Mouse (Mus musculus) midbrain, embryonic 10.5 days (tissue): ENCODE data around the gene Gata2. TPM values are rescaled to one million over a fixed set of nuclear protein-coding genes. Genes with fewer than 3 reads are reported as not detected.

Experiments used
- DNase-seq: peaks from one replicate; pipeline ENCODE4 v3.0.0-alpha.2; 2017; ENCODE audit warnings: low spot score
- H3K27ac ChIP-seq: fragments of 300-500 bp; sonication (generic); replicated peaks from 2 replicates; pipeline ENCODE4 v1.5.1; 2016; ENCODE audit warnings: mild to moderate bottlenecking
- H3K27me3 ChIP-seq: fragments of 300-500 bp; sonication (generic); 2 replicates; pipeline ENCODE4 v1.6.1; 2016; ENCODE audit warnings: low read depth, mild to moderate bottlenecking; ENCODE audit not compliant: poor library complexity, severe bottlenecking
- H3K36me3 ChIP-seq: fragments of 300-500 bp; sonication (generic); 2 replicates; pipeline ENCODE4 v1.6.1; 2016; ENCODE audit warnings: mild to moderate bottlenecking, moderate library complexity
- H3K4me1 ChIP-seq: fragments of 300-500 bp; sonication (generic); 2 replicates; pipeline ENCODE4 v1.6.1; 2016
- H3K4me3 ChIP-seq: fragments of 300-500 bp; sonication (generic); 2 replicates; pipeline ENCODE4 v1.5.1; 2016; ENCODE audit warnings: mild to moderate bottlenecking, moderate library complexity
- H3K9me3 ChIP-seq: fragments of 300-500 bp; sonication (generic); replicated peaks from 2 replicates; pipeline ENCODE4 v1.6.1; 2016; ENCODE audit warnings: mild to moderate bottlenecking
- WGBS: fragments of 180-500 bp; shearing (Covaris S2); methylation state at CpG from one replicate; pipeline ENCODE4 v1.1.7; 2016; 5-methylcytosine and 5-hydroxymethylcytosine counted together
- polyA plus RNA-seq: library from polyadenylated mRNA; unstranded; fragments of >200 nt; fragmentation: Nextera tagmentation; extraction: Ambion mirVana; gene quantifications from 2 replicates; pipeline ENCODE4 v1.2.1, GENCODE M21; 2016

Gene Gata2
- polyA plus RNA-seq, 1 experiment from 2014 or later: 19.3 TPM

DNA sequence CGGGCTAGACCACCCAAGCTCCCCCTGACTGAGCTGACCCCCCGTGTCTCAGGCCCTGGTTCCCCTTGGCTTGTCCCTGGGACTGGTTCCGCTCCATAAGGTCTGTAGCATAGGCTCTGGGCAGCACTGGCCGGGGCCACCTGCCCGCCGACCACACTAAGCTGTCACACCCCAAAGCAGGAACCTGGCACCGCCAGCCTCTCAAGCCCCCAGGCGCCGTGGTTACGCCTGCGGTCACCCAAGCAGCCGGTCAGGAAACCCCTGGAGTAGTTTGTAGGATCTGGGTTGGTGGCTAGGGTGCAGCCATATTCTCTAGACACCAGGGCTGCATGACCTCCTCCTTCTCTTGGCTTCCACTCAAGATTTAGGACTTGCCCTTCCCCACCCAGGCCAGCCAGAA, 35.5 kb downstream of the Gata2 start:
- H3K27ac ChIP-seq: peak overlapping the region; percentile 49
- H3K9me3 ChIP-seq: no peaks in the 10 kb centered on the region
- peaks cover 71% of the 10 kb centered on the region for H3K27me3 ChIP-seq
- H3K36me3 ChIP-seq: no peaks in the 10 kb centered on the region
- no peak overlapping the region for H3K4me3 ChIP-seq
- 86% methylated on average over 12 of the region's 12 CpGs for WGBS
- no peak for DNase-seq
- peaks cover 45% of the 10 kb centered on the region for H3K4me1 ChIP-seq

DNA sequence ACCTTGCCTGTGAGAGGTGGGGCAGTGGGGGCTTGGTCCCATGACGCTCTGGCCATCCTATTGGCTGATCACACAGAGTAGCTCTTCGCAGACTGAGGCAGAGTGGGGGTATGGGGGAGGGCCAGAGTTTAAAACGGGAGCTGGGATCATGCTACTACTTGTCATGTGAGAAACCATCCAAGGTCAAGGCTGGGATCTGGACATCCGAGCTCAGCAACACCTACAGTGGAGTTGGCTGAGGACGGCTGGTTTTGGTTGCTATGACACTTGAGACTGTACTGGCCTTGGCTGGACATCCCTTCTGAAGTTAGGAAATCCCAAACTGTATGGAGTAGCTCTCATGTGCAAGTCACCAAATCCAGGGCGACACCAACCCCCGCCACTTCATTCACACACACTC, 38.1 kb downstream of the Gata2 start:
- peaks cover 88% of the 10 kb centered on the region for H3K27me3 ChIP-seq
- H3K4me3 ChIP-seq: no peak overlapping the region
- DNase-seq: no peak
- peaks cover 48% of the 10 kb centered on the region for H3K4me1 ChIP-seq
- no peaks in the 10 kb centered on the region for H3K36me3 ChIP-seq
- WGBS: 89% methylated on average over 7 of the region's 7 CpGs
- H3K9me3 ChIP-seq: no peaks in the 10 kb centered on the region
- no peak overlapping the region for H3K27ac ChIP-seq

DNA sequence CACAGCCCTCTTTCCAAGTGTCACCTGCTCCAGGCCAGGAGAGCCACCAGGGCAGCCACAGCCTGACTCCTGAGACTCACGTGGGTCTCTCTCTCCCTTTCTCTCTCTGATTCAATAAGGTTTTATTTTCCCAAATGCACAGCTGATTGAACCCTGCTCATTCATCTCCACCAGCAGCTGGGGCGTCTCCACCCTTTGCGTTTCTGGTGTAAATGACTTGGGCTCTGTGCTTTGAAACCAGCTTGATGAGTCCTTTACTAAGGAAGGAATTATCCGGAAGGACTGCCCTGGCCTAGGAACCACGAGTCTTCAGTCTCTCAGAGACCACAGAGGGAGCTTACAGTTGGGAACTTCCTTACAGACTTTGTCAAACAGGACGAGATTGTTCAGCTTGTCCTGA, 38.5 kb downstream of the Gata2 start:
- Histone ChIP-seq H3K4me1 (peaks cover 48% of the 10 kb centered on the region), H3K27me3 (peaks cover 92% of the 10 kb centered on the region), H3K9me3 (no peaks in the 10 kb centered on the region), H3K36me3 (no peaks in the 10 kb centered on the region), H3K27ac (no peak overlapping the region), H3K4me3 (no peak overlapping the region)
- DNase-seq: no peak
- WGBS: 68% methylated on average over 6 of the region's 6 CpGs

DNA sequence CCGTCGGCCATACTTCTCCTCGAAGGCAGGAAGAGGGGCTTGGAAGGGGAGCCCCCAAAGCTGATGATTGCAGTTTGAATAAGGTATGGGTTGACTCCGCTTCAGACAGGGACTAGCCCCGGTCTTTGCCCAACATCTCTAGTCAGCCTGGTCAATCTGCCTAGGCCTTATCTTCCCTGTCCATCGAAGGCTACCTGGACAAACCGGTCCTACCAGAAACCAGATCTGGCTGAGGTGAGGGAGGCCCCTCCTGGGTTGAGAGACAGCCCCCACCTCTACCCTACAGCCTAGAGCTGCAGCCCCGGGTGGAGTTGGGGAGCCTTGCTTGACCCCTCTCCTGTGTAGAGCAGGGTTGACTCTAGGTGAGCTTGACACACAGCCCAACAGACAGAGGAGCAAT, 40.3 kb downstream of the Gata2 start:
- 75% methylated on average over 8 of the region's 8 CpGs for WGBS
- no peaks in the 10 kb centered on the region for H3K9me3 ChIP-seq
- no peaks in the 10 kb centered on the region for H3K36me3 ChIP-seq
- no peak overlapping the region for H3K27ac ChIP-seq
- no peak overlapping the region for H3K4me3 ChIP-seq
- H3K4me1 ChIP-seq: peaks cover 39% of the 10 kb centered on the region
- DNase-seq: no peak
- peaks cover 100% of the 10 kb centered on the region for H3K27me3 ChIP-seq

DNA sequence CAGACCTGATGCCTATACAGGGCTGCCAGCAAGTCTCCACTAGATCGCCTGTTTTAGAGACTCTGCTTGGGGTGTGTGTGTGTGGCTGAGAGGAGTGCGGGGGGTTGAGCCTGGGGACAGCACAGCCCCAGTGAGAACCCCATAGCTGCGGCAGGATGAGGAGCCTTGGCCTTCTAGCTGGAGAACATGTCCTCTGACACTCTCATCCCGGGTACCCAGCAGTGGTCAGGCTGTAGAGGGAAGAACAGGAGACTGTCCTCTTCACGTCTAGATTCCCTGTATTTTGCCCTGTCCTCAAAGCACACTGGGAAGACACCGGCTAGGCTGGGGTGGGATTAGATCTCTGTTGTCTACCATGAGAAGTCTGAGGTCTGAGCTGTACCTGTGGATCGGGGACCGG, 41.8 kb downstream of the Gata2 start:
- Histone ChIP-seq H3K27ac (peak overlapping the region; percentile 83), H3K27me3 (peaks cover 100% of the 10 kb centered on the region), H3K4me1 (peaks cover 34% of the 10 kb centered on the region), H3K4me3 (peak overlapping the region; percentile 47), H3K9me3 (no peaks in the 10 kb centered on the region), H3K36me3 (no peaks in the 10 kb centered on the region)
- WGBS: 20% methylated on average over 8 of the region's 8 CpGs
- DNase-seq: no peak

DNA sequence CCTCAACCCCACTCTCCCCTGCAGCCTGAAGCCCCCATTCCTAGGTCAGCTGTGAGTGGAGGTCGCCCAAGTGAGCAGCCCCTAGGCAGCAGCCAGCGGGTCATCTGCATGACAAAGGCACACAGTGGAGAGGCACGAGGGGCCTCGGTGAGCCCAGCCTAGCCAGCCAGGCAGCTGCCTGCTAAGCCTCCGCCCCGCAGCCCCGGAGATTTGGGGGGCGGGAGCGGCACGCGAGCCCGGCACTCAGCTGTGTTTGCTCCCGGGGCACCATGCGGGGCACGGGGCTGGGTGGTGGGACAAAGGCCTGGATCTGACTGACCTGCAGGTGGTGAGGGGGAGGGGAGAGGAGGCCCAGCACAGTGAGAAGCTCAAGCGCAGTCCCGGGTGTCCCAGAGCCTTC, 42.3 kb downstream of the Gata2 start:
- Histone ChIP-seq H3K9me3 (no peaks in the 10 kb centered on the region), H3K4me3 (peak overlapping the region; percentile 47), H3K36me3 (no peaks in the 10 kb centered on the region), H3K4me1 (peaks cover 34% of the 10 kb centered on the region), H3K27ac (peak overlapping the region; percentile 83), H3K27me3 (peaks cover 100% of the 10 kb centered on the region)
- DNase-seq: peak; percentile 84
- under 1% methylated on average over 17 of the region's 17 CpGs for WGBS

DNA sequence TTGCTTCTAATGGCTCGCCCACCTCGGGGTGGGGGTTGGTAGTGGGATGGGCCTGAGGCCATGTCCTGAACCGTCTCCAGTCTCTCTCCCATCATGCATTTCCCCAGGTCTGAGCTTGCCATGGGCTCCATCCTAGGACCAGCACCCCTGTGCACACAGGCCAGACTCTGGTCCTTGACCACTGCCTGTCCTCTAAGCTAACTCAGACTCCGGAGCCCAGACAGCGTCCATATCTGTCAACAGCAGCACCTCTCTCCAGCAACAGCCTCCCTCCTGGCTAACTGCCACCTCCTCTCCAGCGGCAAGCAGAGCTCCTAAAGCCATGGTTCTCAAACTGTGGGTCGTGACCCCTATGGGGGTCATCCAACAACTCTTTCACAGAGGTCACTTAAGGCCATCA, 42.8 kb downstream of the Gata2 start:
- no peak for DNase-seq
- Histone ChIP-seq H3K27me3 (peaks cover 100% of the 10 kb centered on the region), H3K4me3 (peak overlapping the region; percentile 47), H3K4me1 (peaks cover 36% of the 10 kb centered on the region), H3K27ac (peak overlapping the region; percentile 83), H3K36me3 (no peaks in the 10 kb centered on the region), H3K9me3 (no peaks in the 10 kb centered on the region)
- 10% methylated on average over 7 of the region's 7 CpGs for WGBS

DNA sequence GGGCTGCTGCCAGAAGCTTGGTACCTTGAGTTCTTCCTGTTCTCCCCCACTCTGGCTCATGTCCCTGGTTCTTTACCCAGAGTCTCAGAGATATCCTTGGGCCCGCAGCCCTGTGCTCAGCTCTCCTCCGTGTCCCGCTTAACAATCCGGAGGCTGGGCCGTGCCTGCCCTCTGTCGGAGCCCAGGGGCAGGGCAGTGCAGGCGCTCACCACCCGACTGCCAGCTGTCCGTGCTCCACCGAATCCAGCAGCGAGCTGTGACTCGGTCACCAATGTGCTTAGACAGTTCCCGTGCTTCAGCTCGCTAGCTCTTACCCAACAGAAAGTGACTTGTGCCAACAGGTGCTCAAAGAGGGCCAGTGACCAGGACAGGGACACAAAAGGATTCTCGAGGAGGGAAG, 48.9 kb downstream of the Gata2 start:
- DNase-seq: peak; percentile 81
- Histone ChIP-seq H3K4me3 (peak overlapping the region; percentile 5; the same call in 1 of the 2 replicates), H3K27ac (no peak overlapping the region), H3K27me3 (peaks cover 76% of the 10 kb centered on the region), H3K36me3 (no peaks in the 10 kb centered on the region), H3K9me3 (no peaks in the 10 kb centered on the region), H3K4me1 (peaks cover 30% of the 10 kb centered on the region)
- WGBS: 3% methylated on average over 15 of the region's 15 CpGs

DNA sequence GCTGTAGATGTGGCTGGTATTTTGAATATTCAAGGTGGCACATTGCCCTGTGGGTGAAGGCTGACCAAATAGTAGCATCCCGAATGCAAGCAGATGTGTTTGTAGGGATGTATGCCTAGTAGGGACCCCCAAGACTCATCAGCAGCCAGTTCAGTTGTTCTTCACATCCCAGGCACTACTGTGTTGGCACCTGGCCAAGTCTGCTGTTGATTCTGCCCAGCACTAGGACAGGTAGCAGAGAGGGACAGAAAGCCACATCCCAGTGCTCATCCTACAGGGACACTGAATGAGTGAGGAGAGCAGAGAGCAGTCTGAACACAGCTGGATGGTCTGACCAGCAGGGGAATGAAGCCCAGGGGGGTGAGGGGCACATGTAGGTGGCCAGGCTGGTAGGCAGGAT, 55.5 kb downstream of the Gata2 start:
- WGBS: 93% methylated on average over 1 of the region's 1 CpGs
- no peak for DNase-seq

DNA sequence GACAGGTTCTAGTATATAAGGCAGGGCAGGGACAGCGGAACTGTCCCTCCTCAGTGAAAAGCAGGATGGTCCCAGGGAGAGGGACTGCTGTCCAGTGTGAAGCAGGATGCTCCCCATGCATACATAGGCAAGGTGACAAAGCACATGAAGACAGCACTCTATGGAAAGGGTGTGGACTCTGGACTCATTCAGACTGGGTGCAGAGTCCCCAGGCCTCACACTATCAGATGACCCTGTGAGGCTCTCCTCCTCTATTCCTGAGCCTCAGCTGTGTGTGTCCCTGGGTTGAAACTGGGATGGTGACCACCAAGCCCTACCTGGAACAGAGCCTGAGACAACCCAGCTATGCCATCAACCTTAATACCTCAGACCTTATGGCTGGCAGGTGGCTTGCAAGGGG, 57.7 kb downstream of the Gata2 start:
- no peak for DNase-seq
- Histone ChIP-seq H3K36me3 (no peaks in the 10 kb centered on the region), H3K9me3 (no peaks in the 10 kb centered on the region), H3K4me3 (no peak overlapping the region), H3K27ac (no peak overlapping the region), H3K27me3 (no peaks in the 10 kb centered on the region), H3K4me1 (peaks cover 5% of the 10 kb centered on the region; the same call in 1 of the 2 replicates)
- WGBS: 95% methylated on average over 1 of the region's 1 CpGs

More for the DNA sequence above, 55.5 kb downstream of the Gata2 start:
- H3K27me3 ChIP-seq: peaks cover 10% of the 10 kb centered on the region
- H3K4me1 ChIP-seq: peaks cover 14% of the 10 kb centered on the region; the same call in 1 of the 2 replicates
- no peak overlapping the region for H3K4me3 ChIP-seq
- H3K36me3 ChIP-seq: no peaks in the 10 kb centered on the region
- no peaks in the 10 kb centered on the region for H3K9me3 ChIP-seq
- H3K27ac ChIP-seq: no peak overlapping the region

DNA sequence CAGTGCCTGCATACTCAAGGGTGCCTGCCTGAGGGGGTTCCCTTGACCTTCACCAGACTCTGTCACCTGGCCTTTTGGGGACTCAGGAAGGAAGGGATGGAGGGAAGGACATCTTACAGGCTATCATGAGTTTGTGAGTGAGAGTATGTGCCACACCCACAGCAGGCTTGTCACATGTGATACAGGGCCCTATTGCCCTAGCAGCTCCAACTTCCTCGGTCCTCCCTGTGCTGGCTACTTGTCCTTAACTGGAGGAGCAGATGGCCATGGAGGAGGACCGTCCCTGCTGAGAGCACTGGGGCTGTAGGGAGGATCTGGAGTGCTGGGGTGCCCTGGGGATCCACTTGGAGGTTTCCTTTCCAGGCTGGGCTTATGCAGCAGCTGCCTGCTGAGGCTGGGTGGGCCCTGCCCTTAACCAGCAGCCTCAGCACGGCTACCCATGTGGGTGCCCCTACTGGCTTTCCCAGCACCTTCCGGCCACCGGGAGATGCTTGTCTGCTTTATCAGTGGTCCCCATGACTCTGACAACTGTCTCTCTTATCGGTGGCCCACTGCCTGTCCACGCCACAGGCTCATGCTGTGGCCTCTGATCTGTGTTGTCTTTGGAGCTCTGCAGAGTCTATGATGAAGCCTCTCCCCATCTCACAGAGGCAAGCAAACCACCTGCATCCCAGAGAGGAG, 58.2 kb downstream of the Gata2 start:
- no peak for DNase-seq
- no peaks in the 10 kb centered on the region for H3K27me3 ChIP-seq
- WGBS: 74% methylated on average over 7 of the region's 7 CpGs
- H3K4me1 ChIP-seq: no peaks in the 10 kb centered on the region
- peaks cover 5% of the 10 kb centered on the region for H3K36me3 ChIP-seq
- no peaks in the 10 kb centered on the region for H3K9me3 ChIP-seq
- no peak overlapping the region for H3K4me3 ChIP-seq
- peak overlapping the region; percentile 55; the same call in 1 of the 2 replicates for H3K27ac ChIP-seq

DNA sequence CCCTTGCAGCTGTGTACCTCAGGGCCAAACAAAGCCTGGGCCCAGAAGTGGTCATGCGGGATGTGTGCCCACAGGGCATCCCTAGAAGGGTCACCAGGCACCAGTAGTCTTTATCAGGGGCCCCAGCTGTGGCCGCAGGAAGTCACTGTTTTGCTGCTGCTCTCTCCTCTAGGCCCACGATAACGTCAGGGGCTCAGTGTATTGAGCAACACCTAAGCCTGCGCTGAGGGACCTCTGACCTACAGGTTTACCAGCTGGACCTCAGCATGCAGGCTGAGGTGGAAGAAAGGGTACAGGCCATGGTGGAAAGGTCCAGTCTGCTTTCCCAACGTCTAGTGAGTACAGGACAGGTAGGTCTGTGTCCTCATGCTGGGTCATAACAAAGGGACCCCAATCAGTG, 60.4 kb downstream of the Gata2 start:
- Histone ChIP-seq H3K4me3 (no peak overlapping the region), H3K27ac (no peak overlapping the region), H3K9me3 (no peaks in the 10 kb centered on the region), H3K27me3 (no peaks in the 10 kb centered on the region), H3K4me1 (no peaks in the 10 kb centered on the region), H3K36me3 (peaks cover 14% of the 10 kb centered on the region)
- DNase-seq: no peak
- WGBS: 84% methylated on average over 6 of the region's 6 CpGs

DNA sequence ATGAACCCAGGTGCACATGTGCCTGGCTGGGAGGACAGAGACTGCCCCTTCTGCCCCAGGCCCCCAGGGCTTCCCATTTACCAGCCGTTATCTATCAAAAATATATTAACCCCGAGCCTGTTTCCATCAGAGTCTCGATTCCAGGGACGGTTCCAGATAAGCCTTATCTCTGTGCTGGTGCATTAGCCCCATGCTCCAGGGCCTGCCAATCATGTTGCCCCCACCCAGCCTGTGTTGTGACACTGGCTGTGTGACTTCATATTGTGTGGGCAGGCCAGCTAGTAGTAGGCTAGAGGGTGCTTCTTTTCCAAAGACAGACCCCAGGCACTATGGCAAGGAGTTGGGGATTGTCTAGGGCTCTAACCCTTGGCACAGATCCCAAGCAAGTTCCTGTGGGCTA, 61.7 kb downstream of the Gata2 start:
- no peak overlapping the region for H3K27ac ChIP-seq

More for the DNA sequence above, 61.7 kb downstream of the Gata2 start:
- no peak overlapping the region for H3K4me3 ChIP-seq
- H3K9me3 ChIP-seq: no peaks in the 10 kb centered on the region
- WGBS: 91% methylated on average over 4 of the region's 4 CpGs
- no peaks in the 10 kb centered on the region for H3K4me1 ChIP-seq
- no peaks in the 10 kb centered on the region for H3K27me3 ChIP-seq
- H3K36me3 ChIP-seq: peaks cover 14% of the 10 kb centered on the region
- no peak for DNase-seq
